16 mouse cellular contexts compared by ENCODE assay signal in the genomic region with DNA sequence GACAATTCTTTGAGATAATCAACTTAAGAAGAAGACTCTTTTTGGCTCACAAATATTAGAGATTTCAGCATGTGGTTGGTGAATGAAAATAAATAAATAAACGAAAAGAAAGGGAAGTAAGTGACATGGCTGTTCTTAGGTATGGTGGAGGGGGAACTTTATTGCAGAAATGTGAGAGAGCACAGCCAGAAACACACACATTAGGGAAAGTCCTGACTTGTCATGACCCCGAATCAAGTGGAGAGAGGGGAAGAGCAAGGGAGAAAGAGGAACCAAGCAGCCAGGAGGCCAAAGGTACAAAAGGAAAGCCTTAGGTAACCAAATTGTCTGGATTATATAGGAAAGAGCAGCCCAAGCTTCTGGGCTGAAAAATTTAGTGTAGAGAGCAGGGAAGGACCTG.
"Had no signal": no experiment of that assay in that cellular context is flagged by ENCODE, and none has a peak within 500 bp of the region (broad histone marks: within the 10 kb centered on the region; RNA-seq: fewer than 3 reads in every experiment).

No protein-coding gene starts in this region.

- H3K4me3 ChIP-seq: neural tube, embryonic 13.5 days; neural tube, embryonic 15.5 days; stomach, embryonic 15.5 days had no signal

- H3K4me2 ChIP-seq: neural tube, embryonic 13.5 days; neural tube, embryonic 15.5 days; stomach, embryonic 15.5 days had no signal

- H3K4me1 ChIP-seq: neural tube, embryonic 13.5 days; neural tube, embryonic 15.5 days; stomach, embryonic 15.5 days had no signal

- DNase-seq: retina, postnatal 1 day; right cerebral cortex, adult 18-20 months; right cerebral cortex, postnatal 14 days; right cerebral cortex, postnatal 25 days; right cerebral cortex, postnatal 4 days; spleen, adult 18-20 months; thymus, adult 18-20 months; thymus, adult 2 months; thymus, postnatal 14 days; thymus, postnatal 25 days; thymus, postnatal 36 days; thymus, postnatal 4 days had no signal

- H3K27ac ChIP-seq: neural tube, embryonic 13.5 days; neural tube, embryonic 15.5 days; stomach, embryonic 15.5 days; stomach, postnatal 0 days had no signal

- H3K36me3 ChIP-seq: neural tube, embryonic 13.5 days; neural tube, embryonic 15.5 days; stomach, embryonic 15.5 days had no signal

- H3K9ac ChIP-seq: neural tube, embryonic 13.5 days; neural tube, embryonic 15.5 days; stomach, embryonic 15.5 days had no signal

- H3K9me3 ChIP-seq: neural tube, embryonic 13.5 days; neural tube, embryonic 15.5 days; stomach, embryonic 15.5 days had no signal

- H3K27me3 ChIP-seq: neural tube, embryonic 13.5 days; neural tube, embryonic 15.5 days; stomach, embryonic 15.5 days had no signal
